Mouse (Mus musculus) midbrain, embryonic 14.5 days (tissue): Measurements from ENCODE around the gene Nbea. TPM values are rescaled to one million over a fixed set of nuclear protein-coding genes. Genes with fewer than 3 reads are reported as not detected.

Experiments used
- ATAC-seq: fragments of 200-750 bp; cut with Nextera tagmentation; 2 replicates; pipeline ENCODE4 v1.8.0; 2017; ENCODE audit warnings: moderate number of reproducible peaks, moderate library complexity; ENCODE audit not compliant: low FRiP score, low TSS enrichment
- DNase-seq: peaks from one replicate; pipeline ENCODE4 v3.0.0-alpha.2; 2015
- H3K27ac ChIP-seq: fragments of 300-500 bp; sonication (generic); replicated peaks from 2 replicates; pipeline ENCODE4 v1.5.1; 2014; ENCODE audit warnings: mild to moderate bottlenecking, low read depth, low read length, moderate library complexity
- H3K27me3 ChIP-seq: fragments of 300-500 bp; sonication (generic); 2 replicates; pipeline ENCODE4 v1.6.1; 2014; ENCODE audit warnings: low read length, control low read depth, mixed read lengths; ENCODE audit not compliant: control insufficient read depth, insufficient read depth
- H3K36me3 ChIP-seq: fragments of 300-500 bp; sonication (generic); 2 replicates; pipeline ENCODE4 v1.6.1; 2014; ENCODE audit warnings: low read length, control low read depth; ENCODE audit not compliant: control insufficient read depth, insufficient read depth
- H3K4me1 ChIP-seq: fragments of 300-500 bp; sonication (generic); 2 replicates; pipeline ENCODE4 v1.6.1; 2014; ENCODE audit warnings: mild to moderate bottlenecking, antibody characterized with exemption, low read length, control low read depth; ENCODE audit not compliant: control insufficient read depth, insufficient read depth
- H3K4me2 ChIP-seq: fragments of 300-500 bp; sonication (generic); 2 replicates; pipeline ENCODE4 v1.6.1; 2014; ENCODE audit warnings: mild to moderate bottlenecking, low read length, moderate library complexity
- H3K4me3 ChIP-seq: fragments of 300-500 bp; sonication (generic); replicated peaks from 2 replicates; pipeline ENCODE4 v1.5.1; 2014; ENCODE audit warnings: low read depth, low read length
- H3K9ac ChIP-seq: fragments of 300-500 bp; sonication (generic); replicated peaks from 2 replicates; pipeline ENCODE4 v1.6.1; 2014; ENCODE audit warnings: mild to moderate bottlenecking, low read length, moderate library complexity
- H3K9me3 ChIP-seq: fragments of 300-500 bp; sonication (generic); 2 replicates; pipeline ENCODE4 v1.6.1; 2016; ENCODE audit warnings: low read length, control low read depth, mixed read lengths; ENCODE audit not compliant: control insufficient read depth
- WGBS: fragments of 180-500 bp; shearing (Covaris S2); extraction: QIAGEN DNeasy Blood & Tissue Kit; methylation state at CpG from one replicate; pipeline ENCODE4 v1.1.7; 2014; 5-methylcytosine and 5-hydroxymethylcytosine counted together
- polyA plus RNA-seq: library from polyadenylated mRNA; unstranded; fragments of >200 nt; fragmentation: Nextera tagmentation; extraction: Ambion mirVana; gene quantifications from 2 replicates; pipeline ENCODE4 v1.2.1, GENCODE M21; 2014

The Nbea gene
- polyA plus RNA-seq, 1 experiment from 2014 or later, result 106 TPM

- H3K27ac ChIP-seq, result peak overlapping the region; percentile 78
- H3K9me3 ChIP-seq, result no peaks in the 10 kb centered on the region
- H3K4me3 ChIP-seq, result no peak overlapping the region
- WGBS, result 17% methylated on average over 4 of the region's 4 CpGs
- no peaks in the 10 kb centered on the region for H3K27me3 ChIP-seq
- DNase-seq (peak; percentile 60), ATAC-seq (no peak)
- H3K4me1 ChIP-seq, result peaks cover 39% of the 10 kb centered on the region
- H3K36me3 ChIP-seq, result 0 out of 2 replicates have a peak, but pooled peaks cover under 1% of the 10 kb centered on the region
- 0 out of 2 replicates have a peak overlapping the region, but pooled peaks have one; percentile 23 for H3K9ac ChIP-seq
- no peak overlapping the region for H3K4me2 ChIP-seq
These were observed 498.6 kb downstream of the Nbea start for GRCm38 (mm10) chr3:55684892-55685291.

GRCm38 (mm10) chr3:55677691-55678090 is 505.8 kb downstream of the Nbea start:
- Histone ChIP-seq H3K4me1 (no peaks in the 10 kb centered on the region), H3K4me3 (no peak overlapping the region), H3K9ac (no peak overlapping the region), H3K36me3 (0 out of 2 replicates have a peak, but pooled peaks cover 2% of the 10 kb centered on the region), H3K27me3 (no peaks in the 10 kb centered on the region), H3K27ac (no peak overlapping the region), H3K4me2 (no peak overlapping the region), H3K9me3 (no peaks in the 10 kb centered on the region)
- DNase-seq (no peak), ATAC-seq (no peak)
- 93% methylated on average over 2 of the region's 2 CpGs for WGBS

- DNase-seq (no peak), ATAC-seq (no peak)
- Histone ChIP-seq H3K27me3 (no peaks in the 10 kb centered on the region), H3K27ac (no peak overlapping the region), H3K9ac (no peak overlapping the region), H3K9me3 (no peaks in the 10 kb centered on the region), H3K4me1 (peaks cover 10% of the 10 kb centered on the region; the same call in 1 of the 2 replicates), H3K36me3 (no peaks in the 10 kb centered on the region), H3K4me3 (no peak overlapping the region), H3K4me2 (no peak overlapping the region)
- WGBS, result 80% methylated on average over 7 of the region's 7 CpGs
These were observed 509.3 kb downstream of the Nbea start for GRCm38 (mm10) chr3:55674185-55674584.

GRCm38 (mm10) chr3:55667048-55667447 is 516.5 kb downstream of the Nbea start:
- WGBS, result 68% methylated on average over 6 of the region's 6 CpGs
- Histone ChIP-seq H3K27me3 (no peaks in the 10 kb centered on the region), H3K4me2 (no peak overlapping the region), H3K27ac (0 out of 2 replicates have a peak overlapping the region, but pooled peaks have one; percentile 45), H3K9ac (no peak overlapping the region), H3K9me3 (no peaks in the 10 kb centered on the region), H3K4me1 (peaks cover 28% of the 10 kb centered on the region), H3K4me3 (no peak overlapping the region), H3K36me3 (0 out of 2 replicates have a peak, but pooled peaks cover 12% of the 10 kb centered on the region)
- DNase-seq (no peak), ATAC-seq (no peak)

DNA sequence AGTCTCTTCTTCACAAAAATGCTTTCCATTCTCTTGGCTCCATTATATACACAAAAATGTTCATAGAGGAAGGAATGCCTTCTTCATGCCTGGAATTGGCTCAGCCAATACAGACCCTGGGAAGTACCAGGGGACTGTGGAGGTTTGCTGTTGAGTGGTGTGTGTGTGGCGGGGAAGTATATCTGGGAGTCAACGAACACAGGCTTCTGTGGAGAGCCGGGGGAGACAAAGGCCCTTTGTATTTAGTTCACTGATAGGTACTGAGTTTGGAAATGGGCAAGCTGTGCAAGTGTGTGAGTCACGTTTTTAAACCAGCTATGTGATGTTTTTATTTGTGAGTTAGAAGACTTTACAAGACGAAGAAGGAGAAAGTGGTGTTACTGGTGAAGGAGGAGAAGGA is 517.6 kb downstream of the Nbea start:
- 40% methylated on average over 5 of the region's 5 CpGs for WGBS

DNA sequence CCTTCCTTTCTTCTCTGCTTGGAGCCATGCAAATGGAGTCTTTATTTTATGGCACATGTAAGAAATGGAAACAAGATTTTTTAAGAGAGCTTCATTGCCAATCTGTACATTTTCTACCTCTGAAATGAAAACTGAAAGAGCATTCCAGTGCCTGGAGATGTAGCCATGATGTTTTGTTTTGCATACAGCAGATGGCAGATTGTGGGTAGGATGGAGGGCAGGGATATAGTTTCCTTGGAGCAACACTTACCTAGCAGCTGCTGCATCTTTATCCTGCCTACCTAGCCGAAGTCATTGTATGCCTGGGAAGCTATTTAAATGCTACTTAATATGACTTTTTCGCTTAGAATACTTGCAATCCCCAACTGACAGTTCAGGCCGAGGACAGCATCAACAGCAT is 518.8 kb downstream of the Nbea start:
- H3K27ac ChIP-seq, result no peak overlapping the region
- DNase-seq (no peak), ATAC-seq (no peak)
- 0 out of 2 replicates have a peak, but pooled peaks cover 12% of the 10 kb centered on the region for H3K36me3 ChIP-seq
- no peaks in the 10 kb centered on the region for H3K9me3 ChIP-seq
- H3K9ac ChIP-seq, result no peak overlapping the region
- H3K27me3 ChIP-seq, result no peaks in the 10 kb centered on the region
- peaks cover 18% of the 10 kb centered on the region for H3K4me1 ChIP-seq
- H3K4me2 ChIP-seq, result no peak overlapping the region
- 84% methylated on average over 3 of the region's 3 CpGs for WGBS
- H3K4me3 ChIP-seq, result no peak overlapping the region

More for the DNA sequence above, 517.6 kb downstream of the Nbea start:
- Histone ChIP-seq H3K36me3 (0 out of 2 replicates have a peak, but pooled peaks cover 12% of the 10 kb centered on the region), H3K9me3 (no peaks in the 10 kb centered on the region), H3K4me1 (peaks cover 25% of the 10 kb centered on the region), H3K9ac (no peak overlapping the region), H3K4me3 (no peak overlapping the region), H3K4me2 (no peak overlapping the region), H3K27ac (no peak overlapping the region), H3K27me3 (no peaks in the 10 kb centered on the region)
- no peak for ATAC-seq
- no peak for DNase-seq

DNA sequence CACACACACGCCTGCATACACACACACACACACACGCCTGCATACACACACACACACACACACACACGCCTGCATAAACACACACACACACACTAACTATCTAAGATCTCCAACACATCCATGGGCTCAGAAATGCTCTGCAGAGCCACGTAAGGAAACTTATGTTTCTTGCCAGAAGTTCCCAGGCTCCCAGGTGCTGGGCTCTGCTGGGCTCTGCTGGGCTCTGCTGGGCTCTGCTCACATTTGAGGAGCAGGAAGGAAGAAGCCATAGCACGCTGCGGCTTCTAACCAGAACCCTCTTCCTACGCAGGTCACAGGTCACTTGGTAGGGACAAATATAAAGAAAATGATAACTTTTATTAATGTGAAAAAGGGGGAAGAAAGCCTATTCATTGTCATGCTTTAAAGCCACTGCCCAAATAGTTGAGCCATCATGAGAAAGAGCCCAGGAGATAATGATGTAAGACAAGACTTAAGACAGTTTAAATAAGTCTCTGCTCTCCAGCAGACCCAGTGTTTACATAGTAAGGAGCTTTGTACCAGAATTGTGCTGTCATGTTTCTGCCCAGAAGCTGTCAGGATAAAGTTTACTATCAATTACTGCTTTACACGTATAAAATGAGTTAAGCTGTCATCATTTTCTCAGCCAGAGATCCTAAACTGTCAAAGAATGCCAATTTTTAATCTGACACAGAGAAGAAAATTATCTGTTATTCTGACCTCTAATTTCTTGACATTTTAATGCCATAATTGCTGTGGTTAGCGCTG is 521.6 kb downstream of the Nbea start:
- ATAC-seq (no peak), DNase-seq (no peak)
- H3K9ac ChIP-seq, result no peak overlapping the region
- H3K4me1 ChIP-seq, result peaks cover 15% of the 10 kb centered on the region
- H3K4me2 ChIP-seq, result no peak overlapping the region
- no peaks in the 10 kb centered on the region for H3K9me3 ChIP-seq
- WGBS, result 70% methylated on average over 9 of the region's 9 CpGs
- peaks cover 17% of the 10 kb centered on the region; the same call in 1 of the 2 replicates for H3K36me3 ChIP-seq
- no peaks in the 10 kb centered on the region for H3K27me3 ChIP-seq
- H3K4me3 ChIP-seq, result no peak overlapping the region
- H3K27ac ChIP-seq, result no peak overlapping the region

DNA sequence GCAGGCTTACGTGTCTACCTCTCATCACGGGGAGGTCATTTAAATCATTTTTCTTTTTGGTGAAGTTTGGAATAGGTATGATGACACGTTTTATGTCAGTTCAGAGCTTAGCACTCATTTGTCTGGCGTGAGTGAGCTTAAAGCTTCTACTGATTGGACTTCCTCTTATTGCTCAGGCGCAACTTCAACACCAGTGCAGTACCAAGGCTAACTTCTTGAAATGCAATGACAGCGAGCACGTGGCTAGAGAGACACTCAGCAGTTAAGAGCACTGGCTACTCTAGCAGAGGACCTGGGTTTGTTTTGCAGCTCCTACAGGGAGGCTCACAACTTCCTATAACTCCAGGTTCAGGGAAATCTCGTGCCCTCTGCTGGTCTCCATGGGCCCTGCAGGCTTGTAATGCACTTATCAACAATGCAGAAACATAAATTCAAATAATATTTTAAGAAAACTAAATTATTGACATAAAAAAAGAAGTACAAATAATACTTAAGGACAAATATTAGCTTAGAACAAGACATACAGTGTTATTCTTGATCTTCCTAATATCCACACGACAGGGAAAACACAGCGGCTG is 523.2 kb downstream of the Nbea start:
- H3K4me1 ChIP-seq, result peaks cover 10% of the 10 kb centered on the region
- no peak for ATAC-seq
- no peak overlapping the region for H3K4me2 ChIP-seq

More for the DNA sequence above, 523.2 kb downstream of the Nbea start:
- Histone ChIP-seq H3K9me3 (no peaks in the 10 kb centered on the region), H3K9ac (no peak overlapping the region), H3K36me3 (peaks cover 17% of the 10 kb centered on the region; the same call in 1 of the 2 replicates), H3K4me3 (no peak overlapping the region), H3K27me3 (no peaks in the 10 kb centered on the region), H3K27ac (no peak overlapping the region; the same call in 1 of the 2 replicates)
- 86% methylated on average over 10 of the region's 10 CpGs for WGBS
- no peak for DNase-seq
